Mouse (Mus musculus) CD8-positive naive resting alpha-beta T cell, adult 2 months (primary cell): ENCODE data around the gene Rhoc.
"Not testable (repeated sequence)": the region's sequence is repeated elsewhere in the genome, so short reads cannot be mapped to it uniquely, and the experiment has no call there.

ENCODE experiments used
- DNase-seq, 2 experiments: peaks; one replicate each; pipeline ENCODE4 v3.0.0; 2022; ENCODE audit warnings: low read depth in 2 of 2, low spot score in 2 of 2

Gene Rhoc

DNA sequence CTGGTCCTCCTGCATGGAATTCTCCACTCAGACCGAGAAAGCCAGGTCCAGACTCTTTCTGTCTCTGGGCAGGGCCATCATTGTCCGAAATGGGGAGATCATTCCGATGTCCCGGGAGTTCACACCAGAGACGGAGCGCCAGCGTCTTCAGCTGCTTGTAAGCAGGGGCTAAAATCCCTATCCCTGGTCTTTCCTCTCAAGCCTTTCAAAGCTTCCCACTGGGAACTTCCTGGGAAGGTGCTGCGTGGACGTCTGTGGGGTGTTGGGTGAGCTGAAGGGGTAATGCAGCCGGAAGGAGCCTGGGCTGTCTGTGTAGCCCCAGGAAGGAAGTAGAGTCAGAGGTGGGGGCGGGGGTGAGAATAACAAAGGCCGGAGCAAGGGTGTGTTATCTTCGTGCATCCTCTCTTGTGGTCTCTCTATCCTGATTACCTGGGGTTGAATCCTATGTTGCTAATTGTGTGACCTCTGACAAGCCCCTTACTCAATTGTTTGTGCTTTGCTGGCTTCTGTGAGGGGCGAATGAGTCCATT is 4.1 kb upstream of the Rhoc start:
- no peak for DNase-seq

DNA sequence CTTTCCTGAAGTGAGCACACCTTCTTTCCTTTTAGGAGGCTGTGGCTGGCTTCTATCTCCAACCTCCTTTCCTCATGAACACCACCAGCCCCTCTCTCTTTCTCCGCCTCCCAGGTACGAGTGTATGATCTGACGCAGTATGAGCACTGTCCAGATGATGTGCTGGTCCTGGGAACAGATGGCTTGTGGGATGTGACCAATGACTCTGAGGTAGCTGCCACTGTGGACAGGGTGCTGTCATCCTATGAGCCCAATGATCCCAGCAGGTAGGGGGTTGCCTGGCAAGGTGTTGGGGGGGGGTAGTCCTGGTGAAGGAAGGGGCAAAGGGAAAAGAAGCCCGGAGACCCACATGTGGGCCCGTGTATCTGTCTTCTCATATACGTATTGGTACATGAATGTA is 2.9 kb upstream of the Rhoc start:
- DNase-seq = no peak

DNA sequence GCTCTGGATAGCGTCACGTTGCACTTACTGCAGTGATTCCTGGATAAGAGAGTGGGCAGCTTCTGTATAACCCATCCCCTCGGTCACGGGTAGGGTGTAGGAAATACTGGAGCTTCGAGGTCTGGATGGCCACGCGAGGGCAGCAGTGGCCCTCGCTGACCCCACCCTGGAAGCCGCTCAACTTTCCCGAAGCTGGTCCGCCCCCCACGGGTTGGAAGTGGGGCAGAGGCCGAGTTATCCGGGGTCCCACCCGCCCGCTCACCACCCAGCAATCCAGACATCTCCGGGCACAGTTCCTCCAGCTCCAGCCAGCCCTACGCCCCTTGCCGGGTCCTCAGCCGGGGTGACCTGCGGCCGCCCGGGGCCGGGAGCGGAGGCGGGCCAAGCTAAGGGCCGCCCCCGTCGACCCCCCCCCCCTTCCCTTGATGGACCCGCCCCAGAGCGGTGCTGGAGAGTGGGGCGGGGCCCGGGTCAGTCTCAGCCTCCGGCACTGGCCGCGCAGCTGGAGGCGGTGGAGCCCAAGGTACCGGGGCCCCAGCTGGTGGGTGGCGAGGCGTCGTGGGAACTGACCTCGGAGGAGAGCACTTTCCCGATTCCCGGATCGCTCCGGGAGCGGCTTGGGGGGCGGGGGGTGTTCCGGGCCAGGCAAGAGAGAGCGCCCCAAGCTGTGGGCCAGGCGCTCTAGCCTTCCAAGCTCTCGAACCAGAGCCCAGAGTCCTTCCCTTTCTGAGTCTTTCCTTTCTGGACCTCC is 561 bp downstream of the Rhoc start:
- no peak for DNase-seq

DNA sequence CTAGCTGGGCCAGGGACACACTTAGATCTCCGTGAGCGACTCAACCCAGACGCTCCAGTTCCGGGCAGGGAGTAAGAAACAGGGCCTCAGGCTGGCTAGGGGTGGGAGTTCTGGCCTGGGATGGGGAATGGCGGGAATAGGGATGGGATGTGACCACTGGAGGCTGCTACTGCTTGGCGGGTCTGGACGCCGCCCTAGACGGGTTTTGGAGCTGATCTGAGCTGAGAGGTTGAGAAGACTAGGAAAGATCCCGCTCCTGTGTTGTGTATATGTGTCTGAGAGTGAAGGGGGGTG is 1.1 kb downstream of the Rhoc start:
- DNase-seq = no peak

DNA sequence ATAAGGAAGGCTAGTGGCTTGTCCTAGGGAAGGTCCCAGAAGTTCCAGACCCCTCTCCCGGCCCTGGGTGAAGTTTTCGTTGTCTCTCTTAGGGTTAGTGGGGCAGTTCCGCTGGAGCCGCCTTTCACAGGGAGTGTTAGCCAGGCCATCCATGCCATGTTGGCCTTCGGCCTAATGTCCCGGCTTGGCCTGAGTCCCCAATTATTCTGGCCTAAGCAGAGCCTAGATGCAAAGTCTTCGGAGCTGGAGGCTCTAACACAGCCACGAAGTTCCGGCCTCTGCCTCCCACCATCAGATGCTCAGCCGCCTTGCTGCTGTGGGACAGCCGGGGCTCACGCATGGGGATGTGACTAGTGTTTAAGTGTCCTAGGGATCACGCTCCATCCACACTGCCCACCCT is 1.6 kb downstream of the Rhoc start:
- no peak for DNase-seq

DNA sequence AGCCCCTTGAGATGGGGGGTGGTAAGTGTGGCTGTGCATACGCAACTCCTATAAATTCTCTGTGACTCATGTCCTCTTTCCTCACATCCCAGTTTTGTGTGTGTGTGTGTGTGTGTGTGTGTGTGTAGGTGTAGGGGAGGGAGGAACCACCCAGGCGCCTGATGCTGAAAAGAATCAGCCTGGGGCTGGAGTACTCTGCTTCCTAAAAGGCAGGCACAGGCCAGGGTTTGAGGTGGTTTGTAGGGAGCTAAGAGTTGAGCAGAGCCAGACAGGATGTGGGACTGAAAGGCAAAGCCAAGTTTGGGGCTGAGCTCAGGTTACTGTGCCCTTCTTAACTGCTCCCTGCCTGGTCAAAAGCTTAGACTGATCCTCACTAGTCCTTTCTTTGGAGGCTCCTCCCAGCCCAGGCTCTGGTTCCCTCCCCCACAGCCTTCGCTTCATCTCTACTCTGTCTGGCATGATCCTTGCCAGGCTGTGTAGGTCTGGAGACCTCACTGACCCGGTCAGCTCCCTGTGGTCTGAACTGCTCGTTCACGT is 2.3 kb downstream of the Rhoc start:
- DNase-seq = no peak

DNA sequence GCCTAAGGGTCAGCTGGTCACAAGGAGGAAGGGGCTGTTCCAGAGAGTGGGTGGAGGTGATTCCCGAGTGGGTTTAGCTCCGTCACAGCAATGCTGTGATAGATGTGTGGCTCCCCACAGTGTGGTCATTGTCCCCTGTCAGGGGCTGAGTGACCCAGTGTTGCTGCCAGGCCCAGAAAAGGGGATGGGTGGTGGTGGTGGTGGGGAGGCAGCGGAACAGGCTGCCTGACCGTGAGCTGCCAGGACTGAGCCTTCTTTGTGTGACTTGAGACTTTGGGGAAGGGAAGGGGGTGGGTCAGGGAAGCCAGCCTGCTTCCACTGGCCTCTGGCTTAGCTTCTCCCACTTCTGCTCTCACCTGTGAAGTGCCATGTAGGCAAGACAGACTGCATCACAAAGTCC is 2.8 kb downstream of the Rhoc start:
- no peak for DNase-seq

DNA sequence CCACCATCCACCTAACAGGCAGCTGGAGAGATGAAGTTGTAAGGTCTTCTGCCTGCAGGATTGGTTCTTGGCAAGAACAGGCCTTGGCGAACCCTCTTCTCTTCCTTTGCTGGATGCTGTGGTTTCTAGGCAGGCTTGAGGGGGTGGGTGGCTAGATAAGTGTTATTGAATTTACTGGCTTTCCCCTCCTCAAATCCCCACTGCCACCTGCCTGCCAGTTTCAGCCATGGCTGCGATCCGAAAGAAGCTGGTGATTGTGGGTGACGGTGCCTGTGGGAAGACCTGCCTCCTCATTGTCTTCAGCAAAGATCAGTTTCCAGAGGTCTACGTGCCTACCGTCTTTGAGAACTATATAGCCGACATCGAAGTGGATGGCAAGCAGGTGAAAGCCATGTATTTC is 3.5 kb downstream of the Rhoc start:
- no peak for DNase-seq

DNA sequence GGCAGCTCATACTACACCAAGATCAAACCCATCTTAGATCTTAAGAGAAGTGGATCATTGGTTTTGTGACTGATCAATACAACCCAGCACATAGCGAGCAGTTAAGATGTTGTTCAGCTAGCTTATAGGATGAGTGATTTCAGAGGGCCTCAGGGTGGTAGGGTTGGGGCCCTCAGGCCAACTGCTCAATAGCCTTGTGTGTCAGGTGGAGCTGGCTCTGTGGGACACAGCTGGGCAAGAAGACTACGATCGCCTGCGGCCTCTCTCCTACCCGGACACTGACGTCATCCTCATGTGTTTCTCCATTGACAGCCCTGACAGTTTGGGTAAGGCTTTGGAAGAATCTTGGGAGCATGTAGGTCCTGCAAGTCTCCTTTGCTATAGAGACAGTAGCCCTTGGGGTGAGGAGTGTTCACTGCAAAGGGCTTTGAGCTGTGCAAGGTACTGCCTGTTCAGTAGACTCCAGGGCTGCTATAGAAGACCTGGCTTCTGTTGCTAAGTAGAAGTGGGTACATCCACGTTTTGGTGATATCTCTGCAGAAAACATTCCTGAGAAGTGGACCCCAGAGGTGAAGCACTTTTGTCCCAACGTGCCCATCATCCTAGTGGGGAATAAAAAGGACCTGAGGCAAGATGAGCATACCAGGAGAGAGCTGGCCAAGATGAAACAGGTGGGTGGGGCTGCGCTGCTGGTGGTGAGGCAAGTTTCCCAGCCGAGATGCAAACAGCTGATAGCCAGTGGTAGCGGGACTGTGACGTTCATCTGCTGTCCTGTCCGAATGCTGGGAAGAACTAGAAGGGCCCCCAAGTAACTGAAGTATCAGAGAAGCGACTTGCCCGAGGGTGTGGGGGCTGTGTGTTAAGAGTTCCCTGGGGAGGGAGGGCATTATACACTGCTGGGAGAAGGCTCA is 4.4 kb downstream of the Rhoc start:
- DNase-seq = no peak

DNA sequence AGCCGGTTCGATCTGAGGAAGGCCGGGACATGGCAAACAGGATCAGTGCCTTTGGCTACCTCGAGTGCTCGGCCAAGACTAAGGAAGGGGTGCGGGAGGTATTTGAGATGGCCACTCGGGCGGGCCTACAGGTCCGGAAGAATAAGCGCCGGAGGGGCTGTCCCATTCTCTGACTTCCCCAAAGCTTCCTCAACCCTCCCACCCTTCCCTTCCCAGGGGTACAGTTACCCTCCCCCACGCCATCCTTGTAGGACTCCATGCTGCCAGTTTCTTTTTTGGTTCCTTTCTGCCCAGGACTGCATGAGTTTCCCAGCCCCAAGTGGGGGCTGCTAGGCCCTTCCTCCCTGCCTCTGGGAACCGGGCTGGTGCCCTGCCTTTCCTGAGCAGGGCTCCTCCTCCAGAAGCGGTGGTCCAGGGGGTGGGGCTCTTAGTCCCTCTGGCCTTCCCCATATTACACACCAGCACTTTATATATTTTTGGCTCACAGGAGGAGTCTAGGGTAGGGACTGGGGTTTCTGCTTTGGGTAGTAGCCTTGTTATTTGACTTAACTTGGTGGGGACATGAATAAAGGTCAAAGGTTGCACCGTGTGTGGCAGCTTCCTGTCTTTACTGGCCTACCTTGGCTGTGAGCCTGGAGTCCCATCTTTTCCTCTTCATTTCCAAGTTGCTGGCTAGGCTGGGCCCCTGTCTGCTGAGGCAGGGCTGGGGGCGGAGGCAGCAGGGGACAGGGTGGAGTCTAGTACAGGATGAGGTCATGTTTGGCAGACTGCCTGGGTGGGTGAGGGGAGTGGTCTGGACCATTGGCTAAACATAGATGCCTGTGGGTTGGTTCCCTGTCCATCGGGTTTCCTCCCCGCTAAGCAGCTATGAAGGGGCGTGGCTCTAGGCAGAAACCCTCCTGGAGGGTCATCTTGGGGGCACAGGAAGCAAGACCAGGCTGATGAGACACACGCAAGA is 6.0 kb downstream of the Rhoc start:
- peak in 1 of 2 experiments; percentile 29 for DNase-seq

DNA sequence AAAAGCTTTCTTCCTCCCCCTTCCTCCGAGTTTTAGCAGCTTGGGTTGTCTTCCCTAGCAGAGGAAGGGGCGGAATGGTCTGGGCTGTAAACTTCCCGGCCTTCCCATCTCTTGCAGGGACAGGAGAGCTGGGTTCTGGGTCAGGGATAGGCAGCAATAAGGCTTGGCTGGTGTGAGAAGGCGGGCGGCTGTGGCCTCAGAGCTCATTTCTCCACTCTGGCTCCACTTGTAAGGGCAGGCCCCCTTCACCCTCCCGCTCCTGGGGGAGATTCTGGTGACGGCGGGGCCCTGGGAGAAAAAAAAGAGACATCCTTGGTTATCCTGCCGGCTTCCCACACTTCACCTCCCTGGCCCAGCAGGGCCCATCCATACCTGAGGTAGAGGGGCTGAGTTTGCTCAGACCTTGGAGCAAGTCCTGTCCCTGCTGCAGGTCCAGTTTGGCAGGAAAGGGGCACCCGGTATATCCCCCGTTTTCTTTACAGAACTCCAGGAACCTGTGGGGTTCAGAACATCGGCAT is 6.8 kb downstream of the Rhoc start:
- DNase-seq = no peak

DNA sequence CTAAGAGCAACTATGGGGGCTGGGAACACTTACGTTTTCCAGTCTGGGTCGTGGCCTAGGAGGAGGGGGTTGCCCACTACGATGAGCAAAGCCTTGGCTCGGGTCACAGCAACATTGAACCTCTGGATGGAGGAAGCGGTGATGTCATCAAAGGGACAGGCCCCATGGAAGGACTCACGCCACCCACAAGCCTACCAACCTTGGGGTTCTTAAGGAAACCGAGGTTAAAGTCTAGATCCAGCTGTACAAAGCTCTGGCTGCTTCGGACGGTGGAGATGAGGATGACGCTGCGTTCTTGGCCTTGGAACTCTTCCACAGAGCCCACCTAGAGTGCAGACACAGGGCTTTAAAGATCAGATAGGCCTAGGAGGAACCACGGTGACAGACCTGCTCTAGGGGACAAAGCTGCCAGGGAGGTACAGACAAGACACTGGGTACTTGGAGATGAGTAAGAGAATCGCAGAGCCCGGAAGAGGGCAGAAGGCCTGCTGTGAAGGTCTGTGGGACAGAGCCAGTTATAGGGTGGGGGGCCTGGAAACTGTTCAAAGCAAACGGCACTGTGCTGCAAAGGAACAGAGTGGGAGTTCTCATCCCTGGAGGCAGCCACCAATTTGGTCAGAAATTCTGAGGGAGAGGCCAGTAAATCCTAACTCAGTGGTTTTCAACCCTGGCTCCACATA is 7.6 kb downstream of the Rhoc start:
- no peak for DNase-seq

DNA sequence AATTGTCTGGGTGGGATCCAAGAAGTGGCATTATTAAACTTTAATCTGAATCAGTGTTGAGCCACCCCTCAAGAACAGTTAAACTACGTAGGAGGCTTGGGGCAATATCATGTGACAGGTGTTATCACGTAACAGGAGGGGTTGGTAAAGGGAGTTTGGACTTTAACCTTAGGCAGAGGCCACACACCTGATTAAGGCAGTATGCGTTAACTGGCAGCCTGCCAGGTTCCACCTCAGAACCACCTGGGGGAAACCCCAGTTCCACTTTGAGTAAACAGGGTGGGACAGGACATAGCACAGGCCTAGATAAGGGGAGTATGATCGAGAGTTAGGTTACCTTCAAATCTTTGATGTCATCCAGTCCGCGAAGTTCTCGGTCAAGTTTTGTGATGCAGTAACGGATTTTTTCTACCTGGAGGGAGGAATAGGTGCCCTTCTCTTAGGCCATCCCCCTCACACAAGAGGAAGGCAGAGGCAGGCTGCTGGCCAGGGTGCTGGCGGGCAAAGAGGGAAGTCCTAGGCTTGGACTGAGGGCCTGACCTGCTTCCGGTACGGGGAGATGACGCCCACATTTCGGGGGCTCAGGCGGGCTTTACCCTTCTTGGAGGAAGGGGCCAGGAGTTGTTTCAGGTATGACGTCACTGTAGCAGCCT is 8.4 kb downstream of the Rhoc start:
- peak in 1 of 2 experiments; percentile 29 for DNase-seq

DNA sequence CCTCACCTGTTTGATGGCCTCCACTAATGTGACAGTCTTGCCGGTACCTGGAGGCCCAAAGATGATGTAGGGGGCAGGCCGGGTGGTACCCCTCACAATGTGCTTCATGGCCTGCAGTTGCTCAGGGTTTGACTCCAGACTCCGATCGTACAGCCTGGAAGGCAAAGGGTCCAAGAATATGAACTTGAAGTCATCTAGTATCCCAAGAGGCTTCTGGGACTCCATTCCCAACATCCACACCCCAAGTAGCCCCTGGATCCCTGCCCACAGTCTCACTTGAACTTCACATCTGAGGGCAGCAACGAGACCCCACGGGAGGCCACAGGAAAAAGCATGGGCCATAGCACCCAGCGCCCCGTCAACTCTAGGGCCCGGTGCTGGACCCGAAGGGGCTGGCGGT is 12.5 kb downstream of the Rhoc start:
- DNase-seq = no peak

DNA sequence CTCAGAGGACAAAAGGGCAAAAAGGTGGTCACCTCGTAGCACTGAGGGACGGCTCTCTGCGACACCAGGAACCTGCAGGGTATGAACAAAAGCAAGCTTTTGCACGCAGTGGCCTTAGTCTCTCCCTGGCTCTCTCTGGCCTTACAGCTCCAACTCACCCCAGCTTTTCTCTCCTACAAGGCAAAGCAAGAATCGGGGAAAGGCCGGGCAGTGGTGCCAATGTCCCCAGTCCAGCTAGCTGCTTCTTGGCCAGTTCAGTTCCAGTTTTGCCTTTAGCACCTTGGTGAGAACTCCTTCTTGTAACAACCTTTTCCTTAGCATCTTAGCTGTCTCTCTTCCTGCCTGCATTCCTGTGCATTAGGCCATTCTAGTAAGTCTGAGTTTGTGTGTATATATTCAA is 13.3 kb downstream of the Rhoc start:
- no peak for DNase-seq

DNA sequence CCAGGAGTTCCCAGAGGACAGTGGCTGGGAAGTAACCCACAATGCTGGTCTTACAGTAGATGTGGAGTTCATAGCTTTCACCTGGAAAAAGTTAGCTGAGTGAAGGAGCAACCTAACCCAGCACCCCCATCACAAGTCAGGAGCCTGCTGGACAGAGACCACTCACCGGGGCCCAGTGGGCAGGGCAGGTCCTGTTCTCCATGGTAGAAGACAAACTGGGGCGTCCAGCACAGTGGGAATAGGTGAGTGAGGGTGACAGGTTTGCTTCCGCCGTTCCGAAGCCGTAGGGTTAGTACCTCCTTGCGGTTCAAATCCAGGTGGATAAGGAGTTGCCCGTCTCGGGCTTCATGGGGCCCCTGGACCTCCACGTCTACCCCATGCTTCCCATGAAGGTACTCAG is 16.1 kb downstream of the Rhoc start:
- no peak for DNase-seq

DNA sequence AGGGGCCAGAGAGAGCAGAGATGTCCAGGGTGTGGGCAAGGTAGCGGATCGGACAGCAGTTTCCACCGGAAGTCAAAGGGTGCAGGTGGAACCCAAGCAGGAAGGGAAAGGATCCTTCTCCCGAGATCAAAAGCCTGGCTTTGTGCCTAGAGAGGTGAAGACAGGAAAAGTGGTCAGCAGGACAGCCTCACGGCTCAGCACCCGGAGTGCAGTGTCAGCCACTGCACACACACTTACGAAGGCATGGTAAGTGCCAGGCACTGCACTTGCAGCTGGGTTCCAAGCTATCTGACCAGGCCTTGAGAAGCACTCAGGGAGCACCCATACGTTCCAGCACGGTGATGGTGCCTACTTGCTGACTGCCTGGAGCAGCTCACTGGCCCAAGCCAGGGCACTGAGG is 17.4 kb downstream of the Rhoc start:
- no peak for DNase-seq

DNA sequence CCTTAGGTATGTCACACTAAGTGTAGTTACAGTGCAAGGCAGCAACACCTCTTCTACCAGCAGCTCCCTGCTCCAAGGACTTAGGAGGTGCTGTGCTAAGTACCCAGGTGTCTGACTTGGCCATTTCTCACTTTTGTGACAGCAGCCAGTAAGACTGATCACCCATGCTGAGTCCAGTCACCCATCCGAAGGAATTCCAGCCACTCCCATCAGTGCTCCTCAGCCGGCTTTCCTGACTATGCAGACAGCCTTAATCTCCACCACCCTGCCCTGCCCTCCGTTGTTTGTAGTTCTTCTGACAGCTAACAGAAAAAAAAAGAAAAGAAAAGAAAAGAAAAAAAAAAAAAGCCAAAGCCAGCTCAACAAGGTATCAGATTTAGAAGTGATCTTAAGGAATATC is 23.6 kb downstream of the Rhoc start:
- no peak for DNase-seq

DNA sequence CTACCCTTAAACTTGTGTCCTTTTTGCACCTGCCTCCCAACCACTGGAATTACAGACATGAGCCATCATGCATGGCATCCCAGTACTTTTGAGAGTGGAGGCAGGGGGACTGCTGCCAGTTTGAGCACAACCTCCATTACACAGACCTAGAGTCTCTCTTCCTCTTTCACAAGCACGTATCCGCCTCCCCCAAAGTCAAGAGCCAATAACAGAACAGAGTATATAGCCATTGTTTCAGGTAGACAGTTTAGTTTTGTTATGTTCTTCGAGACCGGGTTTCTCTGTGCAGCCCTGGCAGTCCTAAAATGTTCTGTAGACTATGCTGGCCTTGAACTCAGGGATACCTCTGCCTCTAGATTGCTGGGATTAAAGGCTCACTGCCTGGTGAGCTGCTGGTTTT is 24.1 kb downstream of the Rhoc start:
- DNase-seq = no peak

DNA sequence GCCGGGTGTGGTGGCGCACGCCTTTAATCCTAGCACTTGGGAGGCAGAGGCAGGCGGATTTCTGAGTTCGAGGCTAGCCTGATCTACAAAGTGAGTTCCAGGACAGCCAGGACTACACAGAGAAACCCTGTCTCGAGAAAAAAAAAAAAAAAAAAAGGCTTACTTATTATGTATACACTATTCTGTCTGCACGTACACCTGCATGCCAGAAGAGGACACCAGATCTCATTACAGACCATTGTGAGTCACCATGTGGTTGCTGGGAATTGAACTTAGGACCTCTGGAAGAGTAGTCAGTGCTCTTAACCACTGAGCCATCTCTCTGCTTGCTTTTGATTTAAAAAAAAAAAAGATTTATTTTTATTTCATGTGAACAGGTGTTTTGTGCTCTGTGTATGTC is 25.1 kb downstream of the Rhoc start:
- not testable (repeated sequence) for DNase-seq
